Mouse (Mus musculus): ENCODE results near the gene Prkra. TPM values are rescaled to one million over a fixed set of nuclear protein-coding genes. Genes with fewer than 3 reads are reported as not detected.
A peak's percentile ranks its signal among the peaks of the same experiment; 100 is the strongest.

The Prkra gene
- polyA plus RNA-seq, 1 experiment from 2014 or later, result 26.7 TPM

DNA sequence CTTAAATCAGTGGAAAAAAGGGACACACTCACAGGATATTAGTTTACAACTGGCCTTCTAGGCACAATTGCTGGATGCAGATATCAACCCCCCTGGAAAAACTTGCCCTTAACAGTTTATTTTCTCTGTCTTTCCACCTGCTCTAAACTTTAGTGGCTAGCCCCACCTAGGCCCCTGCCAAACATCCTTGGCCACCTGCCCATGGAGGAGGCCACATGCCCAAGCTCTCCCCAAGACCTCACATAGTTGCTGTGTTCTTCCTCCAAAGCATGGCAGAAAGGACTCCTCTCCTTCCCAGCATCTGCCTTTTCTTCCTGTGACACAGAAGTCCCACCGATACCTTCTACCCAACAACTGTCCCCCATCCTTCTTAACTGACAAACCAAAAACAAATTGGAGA is 45.6 kb downstream of the Prkra start:
- no peak overlapping the region for H3K27ac ChIP-seq (replicated peaks)
- no peak for TF ChIP-seq EP300 (optimal IDR thresholded peaks at IDR 0.05)
- no peak for TF ChIP-seq CTCF (IDR thresholded peaks at IDR 0.05; ENCODE audit: low read depth)
- H3K4me3 ChIP-seq (ENCODE audit: low read depth, low read length), result no peak overlapping the region
- WGBS, result 95% methylated on average over 1 of the region's 1 CpGs
- H3K27me3 ChIP-seq (ENCODE audit: control insufficient read depth, insufficient read depth, low read length), result no peaks in the 10 kb centered on the region
- no peak overlapping the region for H3K4me2 ChIP-seq (replicated peaks; ENCODE audit: low read depth)
- no peak for DNase-seq (ENCODE audit: low spot score)
- no peaks in the 10 kb centered on the region for H3K9me3 ChIP-seq (ENCODE audit: control insufficient read depth, low read length)
- H3K36me3 ChIP-seq (ENCODE audit: control insufficient read depth, insufficient read depth, low read length), result no peaks in the 10 kb centered on the region
- H3K9ac ChIP-seq (ENCODE audit: low read length), result no peak overlapping the region
- H3K4me1 ChIP-seq (replicated peaks; ENCODE audit: control insufficient read depth, insufficient read depth), result no peaks in the 10 kb centered on the region
- no peak for ATAC-seq (ENCODE audit: low FRiP score, low TSS enrichment)

DNA sequence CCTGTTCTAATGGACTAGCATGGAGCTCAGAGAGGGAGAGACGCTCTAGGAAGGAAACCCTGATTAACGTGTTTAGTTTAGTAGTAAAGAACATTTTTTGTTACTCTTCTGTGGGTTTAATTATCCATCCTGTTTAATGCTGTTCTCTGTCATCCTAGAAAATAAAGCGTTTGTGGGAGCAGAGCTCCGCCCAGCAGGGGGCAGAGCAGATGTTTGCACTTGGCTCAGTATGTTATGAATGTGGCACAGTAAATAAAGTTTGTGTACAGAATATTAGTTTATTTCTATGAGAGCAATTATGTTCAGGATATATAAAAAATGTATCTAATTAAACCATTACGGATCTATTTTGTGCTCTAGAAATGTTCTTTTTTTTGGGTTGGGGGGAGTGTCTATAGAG is 48.6 kb downstream of the Prkra start:
- TF ChIP-seq EP300 (optimal IDR thresholded peaks at IDR 0.05), result no peak
- TF ChIP-seq CTCF (IDR thresholded peaks at IDR 0.05; ENCODE audit: low read depth), result peak; percentile 60
- no peak overlapping the region for H3K27ac ChIP-seq (replicated peaks)
- no peaks in the 10 kb centered on the region for H3K36me3 ChIP-seq (ENCODE audit: control insufficient read depth, insufficient read depth, low read length)
- no peaks in the 10 kb centered on the region for H3K27me3 ChIP-seq (ENCODE audit: control insufficient read depth, insufficient read depth, low read length)
- WGBS, result 54% methylated on average over 5 of the region's 5 CpGs
- ATAC-seq (ENCODE audit: low FRiP score, low TSS enrichment) (no peak), DNase-seq (ENCODE audit: low spot score) (no peak)
- no peaks in the 10 kb centered on the region for H3K4me1 ChIP-seq (replicated peaks; ENCODE audit: control insufficient read depth, insufficient read depth)
- H3K4me2 ChIP-seq (replicated peaks; ENCODE audit: low read depth), result no peak overlapping the region
- H3K9me3 ChIP-seq (ENCODE audit: control insufficient read depth, low read length), result no peaks in the 10 kb centered on the region
- H3K9ac ChIP-seq (ENCODE audit: low read length), result no peak overlapping the region
- H3K4me3 ChIP-seq (ENCODE audit: low read depth, low read length), result no peak overlapping the region

DNA sequence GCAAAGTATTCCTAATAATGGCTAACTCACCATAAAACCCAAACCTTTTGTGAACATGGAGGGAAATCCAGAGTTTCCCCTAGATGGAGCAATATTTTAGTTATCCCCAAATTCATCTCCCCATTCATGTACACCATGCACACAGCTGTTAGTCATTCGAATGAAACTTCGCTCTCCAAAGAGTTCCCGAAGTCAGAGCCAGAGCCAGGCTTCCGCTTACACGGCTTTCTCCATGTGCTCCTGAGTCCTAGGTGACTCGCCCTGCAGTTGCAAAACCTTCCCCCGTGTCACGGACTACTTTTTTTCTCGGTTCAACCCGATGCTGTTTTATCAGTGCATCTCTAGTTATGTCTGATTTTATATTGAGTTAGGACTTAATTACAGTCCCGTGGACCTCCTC is 50.3 kb downstream of the Prkra start:
- Histone ChIP-seq H3K36me3 (ENCODE audit: control insufficient read depth, insufficient read depth, low read length) (no peaks in the 10 kb centered on the region), H3K27me3 (ENCODE audit: control insufficient read depth, insufficient read depth, low read length) (no peaks in the 10 kb centered on the region), H3K4me1 (replicated peaks; ENCODE audit: control insufficient read depth, insufficient read depth) (no peaks in the 10 kb centered on the region), H3K9me3 (ENCODE audit: control insufficient read depth, low read length) (no peaks in the 10 kb centered on the region), H3K4me3 (ENCODE audit: low read depth, low read length) (no peak overlapping the region), H3K27ac (replicated peaks) (no peak overlapping the region), H3K9ac (ENCODE audit: low read length) (no peak overlapping the region), H3K4me2 (replicated peaks; ENCODE audit: low read depth) (no peak overlapping the region)
- no peak for DNase-seq (ENCODE audit: low spot score)
- ATAC-seq (ENCODE audit: low FRiP score, low TSS enrichment), result no peak
- TF ChIP-seq CTCF (IDR thresholded peaks at IDR 0.05; ENCODE audit: low read depth) (no peak), EP300 (optimal IDR thresholded peaks at IDR 0.05) (no peak)
- 78% methylated on average over 11 of the region's 11 CpGs for whole genome bisulfite sequencing

DNA sequence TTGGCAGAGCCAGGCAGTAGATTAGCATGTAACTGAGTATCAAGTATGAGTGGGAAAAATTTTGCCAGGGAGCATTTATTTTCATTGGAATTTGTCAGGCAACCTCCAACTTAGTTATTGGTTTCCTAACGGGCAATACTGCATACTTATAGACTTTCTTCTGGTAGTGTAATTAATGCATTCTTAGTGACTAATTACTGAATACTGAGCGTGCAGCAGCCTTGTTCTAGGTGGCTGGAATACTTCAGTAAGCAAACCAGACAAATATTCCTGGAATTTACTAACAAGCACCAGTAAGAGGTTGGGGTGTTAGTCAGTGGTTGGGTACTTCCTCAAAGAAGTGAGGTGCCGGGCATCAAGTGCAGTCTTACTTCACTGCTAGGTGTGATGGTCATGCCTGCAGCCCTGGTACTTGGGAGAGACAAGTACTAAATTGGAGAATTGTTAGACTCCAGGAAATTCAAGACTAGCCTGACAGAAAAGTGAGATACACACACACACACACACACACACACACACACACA is 55.4 kb downstream of the Prkra start:
- Histone ChIP-seq H3K36me3 (ENCODE audit: control insufficient read depth, insufficient read depth, low read length) (no peaks in the 10 kb centered on the region), H3K4me1 (replicated peaks; ENCODE audit: control insufficient read depth, insufficient read depth) (no peaks in the 10 kb centered on the region), H3K9ac (ENCODE audit: low read length) (no peak overlapping the region), H3K27me3 (ENCODE audit: control insufficient read depth, insufficient read depth, low read length) (no peaks in the 10 kb centered on the region), H3K27ac (replicated peaks) (no peak overlapping the region), H3K4me2 (replicated peaks; ENCODE audit: low read depth) (no peak overlapping the region), H3K9me3 (ENCODE audit: control insufficient read depth, low read length) (no peaks in the 10 kb centered on the region), H3K4me3 (ENCODE audit: low read depth, low read length) (no peak overlapping the region)
- DNase-seq (ENCODE audit: low spot score) (no peak), ATAC-seq (ENCODE audit: low FRiP score, low TSS enrichment) (no peak)
- no peak for TF ChIP-seq EP300 (optimal IDR thresholded peaks at IDR 0.05)
- no peak for TF ChIP-seq CTCF (IDR thresholded peaks at IDR 0.05; ENCODE audit: low read depth)
- WGBS, result 63% methylated on average over 3 of the region's 3 CpGs

DNA sequence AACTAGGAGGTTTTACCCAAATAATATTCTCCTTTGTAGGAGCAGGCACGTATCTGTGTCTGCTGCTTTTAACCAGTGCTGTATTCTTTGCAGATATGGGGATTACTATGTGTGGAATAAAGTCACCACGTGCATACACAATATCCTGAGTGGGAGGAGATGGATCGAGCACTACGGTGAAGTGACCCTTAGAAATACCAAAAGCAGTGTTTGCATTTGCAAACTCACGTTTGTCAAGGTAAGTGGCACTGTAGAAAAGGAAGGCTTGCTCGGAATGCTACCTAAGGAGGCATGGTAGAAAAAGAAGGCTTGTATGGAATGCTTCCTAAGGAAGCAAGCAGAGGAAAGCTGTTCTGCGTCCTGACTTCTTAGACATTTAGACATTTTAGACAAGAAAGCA is 57.6 kb downstream of the Prkra start:
- Histone ChIP-seq H3K9me3 (ENCODE audit: control insufficient read depth, low read length) (no peaks in the 10 kb centered on the region), H3K27me3 (ENCODE audit: control insufficient read depth, insufficient read depth, low read length) (no peaks in the 10 kb centered on the region), H3K27ac (replicated peaks) (no peak overlapping the region), H3K4me3 (ENCODE audit: low read depth, low read length) (no peak overlapping the region), H3K4me2 (replicated peaks; ENCODE audit: low read depth) (no peak overlapping the region), H3K4me1 (replicated peaks; ENCODE audit: control insufficient read depth, insufficient read depth) (no peaks in the 10 kb centered on the region), H3K36me3 (ENCODE audit: control insufficient read depth, insufficient read depth, low read length) (no peaks in the 10 kb centered on the region), H3K9ac (ENCODE audit: low read length) (no peak overlapping the region)
- ATAC-seq (ENCODE audit: low FRiP score, low TSS enrichment), result no peak
- 77% methylated on average over 7 of the region's 7 CpGs for WGBS
- no peak for TF ChIP-seq EP300 (optimal IDR thresholded peaks at IDR 0.05)
- TF ChIP-seq CTCF (IDR thresholded peaks at IDR 0.05; ENCODE audit: low read depth), result no peak
- no peak for DNase-seq (ENCODE audit: low spot score)

DNA sequence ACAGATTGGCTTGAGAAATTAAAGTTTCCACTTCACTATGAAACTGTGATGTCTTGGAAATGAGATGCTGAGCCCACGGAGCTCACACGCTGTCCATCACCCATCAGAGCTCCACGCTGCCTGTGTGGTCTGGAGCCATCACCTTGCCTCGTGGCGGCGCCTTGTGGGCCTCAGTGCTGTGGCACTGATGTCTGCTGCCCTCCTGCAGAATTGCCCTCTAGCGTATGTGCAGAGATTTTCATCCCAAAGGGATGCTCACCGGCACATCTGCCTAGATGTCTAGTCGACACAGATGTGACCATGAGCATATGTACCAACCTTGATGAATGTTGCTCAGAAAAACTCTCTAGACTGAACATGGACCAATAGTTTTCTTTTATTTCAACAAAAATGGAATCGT is 60.9 kb downstream of the Prkra start:
- TF ChIP-seq EP300 (optimal IDR thresholded peaks at IDR 0.05) (no peak), CTCF (IDR thresholded peaks at IDR 0.05; ENCODE audit: low read depth) (peak; percentile 44)
- no peak for ATAC-seq (ENCODE audit: low FRiP score, low TSS enrichment)
- 83% methylated on average over 10 of the region's 10 CpGs for WGBS

More for the DNA sequence above, 60.9 kb downstream of the Prkra start:
- Histone ChIP-seq H3K27ac (replicated peaks) (no peak overlapping the region), H3K4me1 (replicated peaks; ENCODE audit: control insufficient read depth, insufficient read depth) (no peaks in the 10 kb centered on the region), H3K36me3 (ENCODE audit: control insufficient read depth, insufficient read depth, low read length) (no peaks in the 10 kb centered on the region), H3K9me3 (ENCODE audit: control insufficient read depth, low read length) (no peaks in the 10 kb centered on the region), H3K27me3 (ENCODE audit: control insufficient read depth, insufficient read depth, low read length) (no peaks in the 10 kb centered on the region), H3K4me3 (ENCODE audit: low read depth, low read length) (no peak overlapping the region), H3K4me2 (replicated peaks; ENCODE audit: low read depth) (no peak overlapping the region), H3K9ac (ENCODE audit: low read length) (no peak overlapping the region)
- no peak for DNase-seq (ENCODE audit: low spot score)
